Mouse (Mus musculus): ENCODE results near the gene Tle4. TPM values are rescaled to one million over a fixed set of nuclear protein-coding genes. Genes with fewer than 3 reads are reported as not detected.

Gene Tle4
- polyA plus RNA-seq, 1 experiment = 16.0 TPM

DNA sequence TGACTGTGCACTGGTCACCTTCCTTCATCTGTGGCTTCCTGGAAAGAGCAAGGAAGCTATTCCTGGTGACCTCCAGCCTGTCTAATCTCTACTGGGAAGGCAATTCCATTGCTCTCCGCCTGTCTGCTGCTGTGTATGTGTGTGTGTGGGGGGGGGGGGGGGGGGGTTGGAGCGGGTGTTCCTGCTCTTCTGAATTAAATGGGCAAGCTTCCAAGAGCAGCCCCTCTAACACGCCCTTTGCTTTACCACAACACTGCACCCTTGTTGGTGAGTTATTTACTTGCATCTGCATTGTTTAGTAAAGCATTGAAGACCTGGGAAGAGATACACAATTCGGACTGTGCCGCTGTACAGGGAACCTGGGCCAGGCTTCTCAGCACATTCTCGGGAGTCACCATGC, 170.9 kb downstream of the Tle4 start:
- H3K4me3 ChIP-seq (replicated peaks; ENCODE audit: extremely low read depth, low read depth, low read length) = no peak overlapping the region
- H3K4me1 ChIP-seq (ENCODE audit: control insufficient read depth, insufficient read depth, low read length) = no peaks in the 10 kb centered on the region
- no peak for DNase-seq
- 59% methylated on average over 6 of the region's 6 CpGs for WGBS
- TF ChIP-seq POLR2A (IDR thresholded peaks at IDR 0.05; ENCODE audit: borderline replicate concordance, extremely low read depth, low read depth, low read length) (no peak), CTCF (IDR thresholded peaks at IDR 0.05; ENCODE audit: insufficient read depth, low read length) (no peak)

DNA sequence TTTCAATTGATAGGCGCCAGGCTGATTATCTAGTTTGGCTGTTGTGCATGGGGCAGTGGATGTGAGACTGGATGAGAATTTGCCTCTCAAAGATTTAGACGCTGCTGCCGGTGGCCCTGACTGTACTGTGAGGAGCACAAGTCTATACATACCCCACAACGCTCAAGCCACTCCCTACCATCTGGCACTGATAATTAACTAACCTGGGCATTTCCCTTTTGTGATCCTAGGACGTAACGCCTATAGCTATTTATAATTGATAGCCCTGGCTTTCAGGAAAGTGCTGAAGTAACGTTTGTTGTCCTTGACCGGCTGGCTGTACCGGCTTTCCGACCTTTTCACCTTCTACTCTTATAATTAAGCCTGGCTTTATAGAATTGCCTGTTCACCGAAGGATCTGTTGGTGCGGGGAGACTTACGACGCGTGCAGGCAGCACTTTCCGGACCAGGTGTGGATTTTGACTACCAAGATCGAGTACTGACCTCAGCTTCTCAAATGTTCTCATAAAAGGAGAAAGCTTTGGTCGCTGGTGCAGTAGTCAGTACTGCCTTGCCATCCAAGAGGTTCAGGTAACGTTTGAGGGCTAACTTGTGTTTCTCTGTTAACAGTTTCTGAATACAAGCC, 171.5 kb downstream of the Tle4 start:
- TF ChIP-seq CTCF (IDR thresholded peaks at IDR 0.05; ENCODE audit: insufficient read depth, low read length) = no peak
- no peak for TF ChIP-seq POLR2A (IDR thresholded peaks at IDR 0.05; ENCODE audit: borderline replicate concordance, extremely low read depth, low read depth, low read length)

DNA sequence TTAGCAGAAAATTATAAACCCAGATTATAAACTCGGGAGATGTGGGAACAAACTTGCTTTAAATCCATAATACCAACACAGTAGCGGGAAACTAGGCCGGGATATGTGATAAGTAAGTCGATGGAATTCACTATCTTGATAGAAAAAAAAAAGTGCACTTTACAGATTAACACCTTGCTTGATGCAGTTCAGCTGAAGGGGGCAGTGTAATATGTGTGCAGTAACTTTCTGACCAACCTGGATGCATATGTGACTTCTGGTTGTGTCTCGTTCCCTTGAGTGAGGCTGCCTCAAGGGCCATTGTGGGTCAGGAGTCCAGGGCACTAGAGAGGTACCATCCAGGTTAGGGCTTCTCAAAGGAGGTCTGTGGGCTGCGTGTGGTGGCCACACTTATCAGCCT, 172.7 kb downstream of the Tle4 start:
- no peak for TF ChIP-seq CTCF (IDR thresholded peaks at IDR 0.05; ENCODE audit: insufficient read depth, low read length)
- no peak for TF ChIP-seq POLR2A (IDR thresholded peaks at IDR 0.05; ENCODE audit: borderline replicate concordance, extremely low read depth, low read depth, low read length)

More for the DNA sequence above, 171.5 kb downstream of the Tle4 start:
- H3K4me3 ChIP-seq (replicated peaks; ENCODE audit: extremely low read depth, low read depth, low read length) = no peak overlapping the region
- WGBS = 53% methylated on average over 19 of the region's 19 CpGs
- DNase-seq = no peak
- H3K4me1 ChIP-seq (ENCODE audit: control insufficient read depth, insufficient read depth, low read length) = no peaks in the 10 kb centered on the region

DNA sequence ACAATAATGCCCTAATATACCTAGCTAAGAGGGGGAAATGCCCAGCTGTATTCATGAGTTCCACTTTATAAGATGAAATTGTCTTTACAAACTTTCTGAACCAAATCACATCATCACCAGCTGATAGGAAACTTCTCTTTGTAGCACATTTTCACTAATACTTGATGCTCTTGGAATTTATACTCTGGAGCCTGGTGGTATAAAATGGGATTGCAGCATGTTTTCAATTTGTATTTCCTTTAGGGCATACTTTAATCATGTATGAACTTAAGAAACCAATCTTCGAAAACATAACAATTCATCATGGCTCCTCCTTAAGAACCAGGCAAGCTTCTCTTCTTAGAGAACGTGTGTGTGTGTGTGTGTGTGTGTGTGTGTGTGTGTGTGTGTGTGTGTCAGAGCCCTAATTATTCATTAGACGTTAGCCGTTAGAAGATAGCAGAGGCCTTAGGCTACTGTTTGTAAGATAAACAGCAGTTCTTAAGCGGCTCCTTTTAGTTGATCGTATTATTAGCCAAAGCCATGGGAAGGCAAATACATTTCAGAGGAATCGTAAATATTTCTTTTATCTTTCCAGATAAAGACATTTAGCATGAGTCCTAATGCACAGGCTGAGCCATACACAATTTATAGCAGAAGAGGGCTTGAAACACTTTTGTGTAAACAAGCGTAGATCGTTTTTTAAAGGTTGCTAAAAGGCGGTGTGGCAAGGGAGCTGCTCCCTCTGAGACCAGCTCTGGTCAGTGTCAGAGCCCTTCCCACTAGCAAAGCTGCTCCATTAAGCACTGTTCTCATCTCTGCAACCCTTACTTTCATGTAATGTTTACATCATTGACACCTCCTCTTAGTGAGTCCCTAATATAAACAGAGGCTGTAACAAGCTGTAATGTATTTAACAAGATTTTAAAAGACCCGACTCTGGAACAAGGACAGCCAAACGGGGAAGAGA, 173.6 kb downstream of the Tle4 start:
- H3K4me3 ChIP-seq (replicated peaks; ENCODE audit: extremely low read depth, low read depth, low read length) = no peak overlapping the region
- WGBS = 47% methylated on average over 12 of the region's 12 CpGs
- TF ChIP-seq POLR2A (IDR thresholded peaks at IDR 0.05; ENCODE audit: borderline replicate concordance, extremely low read depth, low read depth, low read length) = no peak
- TF ChIP-seq CTCF (IDR thresholded peaks at IDR 0.05; ENCODE audit: insufficient read depth, low read length) = no peak
- no peaks in the 10 kb centered on the region for H3K4me1 ChIP-seq (ENCODE audit: control insufficient read depth, insufficient read depth, low read length)
- DNase-seq = no peak

More for the DNA sequence above, 172.7 kb downstream of the Tle4 start:
- no peak for DNase-seq
- no peak overlapping the region for H3K4me3 ChIP-seq (replicated peaks; ENCODE audit: extremely low read depth, low read depth, low read length)
- no peaks in the 10 kb centered on the region for H3K4me1 ChIP-seq (ENCODE audit: control insufficient read depth, insufficient read depth, low read length)
- 63% methylated on average over 6 of the region's 6 CpGs for WGBS

DNA sequence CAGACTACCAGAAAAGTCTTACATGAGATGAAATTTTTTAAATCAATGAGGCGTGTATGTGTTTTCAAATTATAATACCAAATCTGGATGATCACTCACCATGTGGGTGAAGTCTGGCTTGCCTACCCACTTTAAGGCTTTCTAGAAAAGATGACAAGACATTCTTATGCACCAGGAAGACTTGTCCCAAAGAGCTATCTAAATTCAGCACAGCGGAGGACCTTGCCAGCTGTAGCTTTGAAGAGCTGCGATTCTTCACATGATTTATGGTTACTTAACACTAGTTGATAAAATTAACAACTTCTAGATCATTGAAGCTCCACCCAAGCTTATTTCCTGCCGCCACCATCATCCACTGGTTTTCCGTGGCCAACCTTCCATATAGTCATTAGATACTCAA, 176.2 kb downstream of the Tle4 start:
- Histone ChIP-seq H3K4me1 (ENCODE audit: control insufficient read depth, insufficient read depth, low read length) (no peaks in the 10 kb centered on the region), H3K4me3 (replicated peaks; ENCODE audit: extremely low read depth, low read depth, low read length) (no peak overlapping the region)
- no peak for DNase-seq
- TF ChIP-seq POLR2A (IDR thresholded peaks at IDR 0.05; ENCODE audit: borderline replicate concordance, extremely low read depth, low read depth, low read length) (no peak), CTCF (IDR thresholded peaks at IDR 0.05; ENCODE audit: insufficient read depth, low read length) (no peak)
- 90% methylated on average over 5 of the region's 5 CpGs for WGBS

DNA sequence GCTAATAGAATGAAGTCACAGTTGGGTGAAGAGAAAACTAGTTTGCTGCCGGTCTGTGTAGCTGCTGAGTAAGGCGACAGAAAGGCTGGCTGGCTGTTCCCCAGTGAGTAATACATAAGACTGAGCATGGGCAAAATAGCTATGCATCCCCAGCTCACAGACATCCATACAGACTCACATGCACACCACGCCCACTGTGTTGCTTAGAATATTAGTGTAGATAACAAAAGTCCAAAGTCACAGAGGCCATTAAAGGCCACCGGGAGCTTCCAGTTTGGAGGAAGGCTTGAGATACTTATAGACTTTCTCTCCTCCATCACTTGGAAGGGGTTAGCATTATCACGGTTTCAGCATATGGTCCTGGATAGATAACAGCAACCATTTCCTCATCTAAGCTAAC, 178.0 kb downstream of the Tle4 start:
- no peak for DNase-seq
- TF ChIP-seq CTCF (IDR thresholded peaks at IDR 0.05; ENCODE audit: insufficient read depth, low read length) = no peak
- TF ChIP-seq POLR2A (IDR thresholded peaks at IDR 0.05; ENCODE audit: borderline replicate concordance, extremely low read depth, low read depth, low read length) = no peak
- no peaks in the 10 kb centered on the region for H3K4me1 ChIP-seq (ENCODE audit: control insufficient read depth, insufficient read depth, low read length)
- 82% methylated on average over 5 of the region's 5 CpGs for WGBS
- no peak overlapping the region for H3K4me3 ChIP-seq (replicated peaks; ENCODE audit: extremely low read depth, low read depth, low read length)

DNA sequence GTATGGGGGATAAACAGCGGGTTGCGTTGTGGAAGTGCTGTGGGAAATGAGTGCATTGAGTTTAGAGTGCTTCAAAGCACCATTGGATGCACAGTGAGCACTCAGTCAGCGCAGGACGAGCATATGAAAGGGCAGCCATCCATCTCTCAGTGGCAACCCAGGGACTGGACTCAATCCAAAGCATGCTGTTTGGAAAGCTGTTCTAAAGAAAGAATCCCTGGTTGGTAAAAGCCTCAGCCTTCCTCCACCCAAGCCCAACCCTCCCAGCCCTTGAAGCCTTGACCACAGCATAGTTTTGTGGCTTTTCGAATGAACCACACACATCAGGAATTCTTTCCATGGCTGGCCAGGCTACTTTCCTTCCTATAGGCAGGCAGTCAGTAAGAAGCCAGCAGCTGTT, 181.0 kb downstream of the Tle4 start:
- Histone ChIP-seq H3K4me1 (ENCODE audit: control insufficient read depth, insufficient read depth, low read length) (no peaks in the 10 kb centered on the region), H3K4me3 (replicated peaks; ENCODE audit: extremely low read depth, low read depth, low read length) (no peak overlapping the region)
- TF ChIP-seq CTCF (IDR thresholded peaks at IDR 0.05; ENCODE audit: insufficient read depth, low read length) = no peak
- no peak for TF ChIP-seq POLR2A (IDR thresholded peaks at IDR 0.05; ENCODE audit: borderline replicate concordance, extremely low read depth, low read depth, low read length)
- no peak for DNase-seq
- 60% methylated on average over 5 of the region's 5 CpGs for WGBS

DNA sequence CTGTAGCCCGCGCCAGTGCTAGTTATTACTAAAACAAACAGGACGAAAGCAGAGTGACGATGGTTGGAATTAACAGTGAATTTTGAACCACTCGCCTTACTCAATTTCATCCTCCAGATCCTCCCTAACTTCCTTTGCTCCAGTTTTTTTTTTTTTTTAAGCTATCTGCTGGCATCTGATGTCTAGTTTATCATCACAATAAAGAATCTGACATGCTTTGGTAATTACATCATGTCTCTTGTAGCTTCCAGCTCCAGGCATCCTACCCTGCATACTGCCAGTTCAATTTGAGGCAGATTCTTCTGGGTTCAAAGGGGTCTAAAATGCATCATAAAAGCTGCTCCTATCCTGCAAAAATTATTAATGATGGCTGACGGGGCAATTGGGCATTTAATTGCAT, 181.9 kb downstream of the Tle4 start:
- 75% methylated on average over 6 of the region's 6 CpGs for WGBS
- no peak for DNase-seq
- TF ChIP-seq CTCF (IDR thresholded peaks at IDR 0.05; ENCODE audit: insufficient read depth, low read length) (no peak), POLR2A (IDR thresholded peaks at IDR 0.05; ENCODE audit: borderline replicate concordance, extremely low read depth, low read depth, low read length) (no peak)
- Histone ChIP-seq H3K4me3 (replicated peaks; ENCODE audit: extremely low read depth, low read depth, low read length) (no peak overlapping the region), H3K4me1 (ENCODE audit: control insufficient read depth, insufficient read depth, low read length) (no peaks in the 10 kb centered on the region)

DNA sequence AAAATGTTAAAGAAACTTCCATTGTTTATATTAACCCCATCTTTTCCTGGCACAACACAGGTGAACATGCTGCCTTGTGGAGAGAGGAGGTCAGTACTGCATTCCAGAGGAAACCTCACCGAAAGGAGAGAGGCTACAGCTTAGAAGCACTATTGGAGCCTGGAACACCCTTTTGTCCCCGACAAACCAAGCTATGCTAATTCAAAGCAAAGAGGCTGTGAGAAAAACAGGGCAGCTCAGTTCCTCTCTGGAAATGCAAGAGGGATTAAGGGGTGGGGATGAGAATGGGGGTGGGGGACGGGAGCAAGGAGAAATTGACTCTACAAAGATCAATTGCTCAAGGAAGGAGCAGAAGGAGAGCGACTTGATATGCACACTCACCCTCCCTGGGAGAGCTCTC, 182.9 kb downstream of the Tle4 start:
- DNase-seq = no peak
- TF ChIP-seq POLR2A (IDR thresholded peaks at IDR 0.05; ENCODE audit: borderline replicate concordance, extremely low read depth, low read depth, low read length) (no peak), CTCF (IDR thresholded peaks at IDR 0.05; ENCODE audit: insufficient read depth, low read length) (no peak)
- WGBS = 38% methylated on average over 4 of the region's 4 CpGs
- no peaks in the 10 kb centered on the region for H3K4me1 ChIP-seq (ENCODE audit: control insufficient read depth, insufficient read depth, low read length)
- H3K4me3 ChIP-seq (replicated peaks; ENCODE audit: extremely low read depth, low read depth, low read length) = no peak overlapping the region

Measured in lung, adult 2 months (tissue).